Mouse (Mus musculus): ENCODE results near the gene AA986860.

GRCm38 (mm10) chr1:130744217-130744616 is 12.4 kb downstream of the AA986860 start:
- no peak for TF ChIP-seq CTCF (IDR thresholded peaks at IDR 0.05; ENCODE audit: borderline replicate concordance, extremely low read depth, insufficient read depth, insufficient read length)
- no peak for TF ChIP-seq POLR2A (IDR thresholded peaks at IDR 0.05; ENCODE audit: borderline replicate concordance, extremely low read depth, insufficient read depth, insufficient read length, poor library complexity, severe bottlenecking)

Data from brain, embryonic 14.5 days (tissue).